Mouse (Mus musculus) ovary, postnatal 10 days (tissue): Measurements from ENCODE around the gene Lrpprc.

Source experiments
- DNase-seq: peaks from one replicate; pipeline ENCODE4 v3.0.0; 2022; ENCODE audit warnings: low spot score

The Lrpprc gene

GRCm38 (mm10) chr17:84758971-84759370 is 31.6 kb downstream of the Lrpprc start:
- DNase-seq, result no peak

- no peak for DNase-seq
Measured at GRCm38 (mm10) chr17:84758374-84758773, 32.2 kb downstream of the Lrpprc start.

GRCm38 (mm10) chr17:84756090-84756489 is 34.5 kb downstream of the Lrpprc start:
- no peak for DNase-seq

GRCm38 (mm10) chr17:84753489-84753888 is 37.1 kb downstream of the Lrpprc start:
- DNase-seq, result no peak

- no peak for DNase-seq
Measured at GRCm38 (mm10) chr17:84752286-84752685, 38.3 kb downstream of the Lrpprc start.

GRCm38 (mm10) chr17:84751630-84752191 is 38.9 kb downstream of the Lrpprc start:
- DNase-seq, result no peak

GRCm38 (mm10) chr17:84750130-84750529 is 40.5 kb downstream of the Lrpprc start:
- no peak for DNase-seq

GRCm38 (mm10) chr17:84749297-84749696 is 41.3 kb downstream of the Lrpprc start:
- DNase-seq, result no peak

- no peak for DNase-seq
Measured at GRCm38 (mm10) chr17:84748152-84748682, 42.4 kb downstream of the Lrpprc start.

- no peak for DNase-seq
Measured at GRCm38 (mm10) chr17:84747212-84747611, 43.4 kb downstream of the Lrpprc start.

- DNase-seq, result no peak
Measured at GRCm38 (mm10) chr17:84745001-84745400, 45.6 kb downstream of the Lrpprc start.

GRCm38 (mm10) chr17:84744256-84744655 is 46.3 kb downstream of the Lrpprc start:
- DNase-seq, result no peak

GRCm38 (mm10) chr17:84738073-84738797 is 52.4 kb downstream of the Lrpprc start:
- DNase-seq, result no peak

GRCm38 (mm10) chr17:84736719-84737118 is 53.9 kb downstream of the Lrpprc start:
- no peak for DNase-seq

- no peak for DNase-seq
Measured at GRCm38 (mm10) chr17:84732612-84733011, 58.0 kb downstream of the Lrpprc start.

- DNase-seq, result no peak
Measured at GRCm38 (mm10) chr17:84731361-84731760, 59.2 kb downstream of the Lrpprc start.

GRCm38 (mm10) chr17:84729140-84729539 is 61.4 kb downstream of the Lrpprc start:
- no peak for DNase-seq

GRCm38 (mm10) chr17:84728201-84728911 is 62.2 kb downstream of the Lrpprc start:
- DNase-seq, result no peak

GRCm38 (mm10) chr17:84725163-84725562 is 65.4 kb downstream of the Lrpprc start:
- no peak for DNase-seq

GRCm38 (mm10) chr17:84724028-84724427 is 66.6 kb downstream of the Lrpprc start:
- DNase-seq, result no peak

GRCm38 (mm10) chr17:84719105-84719504 is 71.5 kb downstream of the Lrpprc start:
- DNase-seq, result no peak

GRCm38 (mm10) chr17:84717416-84717815 is 73.2 kb downstream of the Lrpprc start:
- DNase-seq, result no peak
